Mouse (Mus musculus) bone marrow macrophage, adult 2 months (primary cell): ENCODE measurements at regions not wholly inside any gene's neighbourhood (a gene's known extent, or its start where the extent isn't known, plus 50 kb on each side); places are given as distances from the start of the nearest gene placed in this dataset.

Source experiments
- CTCF ChIP-seq: IDR thresholded peaks from 2 replicates; pipeline ENCODE4 v1.5.1; 2012; ENCODE audit warnings: low read depth, mild to moderate bottlenecking, low read length, moderate library complexity
- POLR2A ChIP-seq: IDR thresholded peaks from 2 replicates; pipeline ENCODE4 v1.6.1; 2012; ENCODE audit warnings: mild to moderate bottlenecking, low read depth, low read length, borderline replicate concordance

- TF ChIP-seq POLR2A, result no peak
- no peak for TF ChIP-seq CTCF
Observed at GRCm38 (mm10) chr13:58688249-58688648, 77.6 kb upstream of the Slc28a3 start.
